Mouse (Mus musculus) urinary bladder, postnatal 25 days (tissue): ENCODE results near the gene Tmem231.
"Not testable (repeated sequence)": the region's sequence is repeated elsewhere in the genome, so short reads cannot be mapped to it uniquely, and the experiment has no call there.

Source experiments
- DNase-seq: peaks from one replicate; pipeline ENCODE4 v3.0.0; 2022; ENCODE audit warnings: low spot score

The Tmem231 gene

GRCm38 (mm10) chr8:111947954-111948353 is 14.3 kb upstream of the Tmem231 start:
- no peak for DNase-seq

GRCm38 (mm10) chr8:111947144-111947543 is 13.5 kb upstream of the Tmem231 start:
- DNase-seq, result no peak

- no peak for DNase-seq
Measured at GRCm38 (mm10) chr8:111943544-111943943, 9.9 kb upstream of the Tmem231 start.

GRCm38 (mm10) chr8:111941101-111941454 is 7.4 kb upstream of the Tmem231 start:
- peak; percentile 31 for DNase-seq

- DNase-seq, result peak; percentile 97
Measured at GRCm38 (mm10) chr8:111940171-111941100, 6.8 kb upstream of the Tmem231 start, which contains the start of gene Gabarapl2. TSS of gene Gabarapl2 (plus strand) at chr8:111940703.

- peak; percentile 36 for DNase-seq
Measured at GRCm38 (mm10) chr8:111939516-111940142, 5.9 kb upstream of the Tmem231 start.

GRCm38 (mm10) chr8:111938076-111938985 is 4.7 kb upstream of the Tmem231 start:
- DNase-seq, result not testable (repeated sequence)

GRCm38 (mm10) chr8:111937184-111937583 is 3.5 kb upstream of the Tmem231 start:
- DNase-seq, result no peak

- DNase-seq, result no peak
Measured at GRCm38 (mm10) chr8:111934201-111934600, 520 bp upstream of the Tmem231 start.

GRCm38 (mm10) chr8:111932580-111933336 is 923 bp downstream of the Tmem231 start:
- DNase-seq, result peak; percentile 54

GRCm38 (mm10) chr8:111931721-111932120 is 2.0 kb downstream of the Tmem231 start:
- DNase-seq, result no peak

- no peak for DNase-seq
Measured at GRCm38 (mm10) chr8:111929648-111930344, 3.9 kb downstream of the Tmem231 start.

- DNase-seq, result no peak
Measured at GRCm38 (mm10) chr8:111924976-111925375, 8.7 kb downstream of the Tmem231 start.

- DNase-seq, result peak; percentile 64
Measured at GRCm38 (mm10) chr8:111923383-111923804, 10.3 kb downstream of the Tmem231 start.

- DNase-seq, result no peak
Measured at GRCm38 (mm10) chr8:111920971-111921370, 12.7 kb downstream of the Tmem231 start.

GRCm38 (mm10) chr8:111919663-111920062 is 14.0 kb downstream of the Tmem231 start:
- DNase-seq, result no peak

- DNase-seq, result no peak
Measured at GRCm38 (mm10) chr8:111912860-111913432, 20.7 kb downstream of the Tmem231 start.

- no peak for DNase-seq
Measured at GRCm38 (mm10) chr8:111911572-111911971, 22.1 kb downstream of the Tmem231 start.

- DNase-seq, result no peak
Measured at GRCm38 (mm10) chr8:111909621-111910450, 23.8 kb downstream of the Tmem231 start, which contains the start of gene Chst5. TSS of gene Chst5 (minus strand) at chr8:111910447.
